Mouse (Mus musculus) erythroid progenitor cell, adult 5-6 weeks (primary cell): ENCODE measurements around the gene Meltf. TPM values are rescaled to one million over a fixed set of nuclear protein-coding genes. Genes with fewer than 3 reads are reported as not detected.

Source experiments
- ATAC-seq: replicated peaks from 2 replicates; pipeline ENCODE4 v1.8.0; 2016; ENCODE audit warnings: moderate number of reproducible peaks, mild to moderate bottlenecking, moderate TSS enrichment, inconsistent platforms; ENCODE audit not compliant: poor library complexity, low FRiP score, severe bottlenecking
- total RNA-seq, 2 experiments: library from RNA; stranded (forward) in 1 of 2; stranded (reverse) in 1 of 2; fragments of 150-400 nt in 1 of 2; fragments of 186-747, 209-891 nt in 1 of 2; gene quantifications; 2 replicates each; pipeline versions ENCODE4 v1.2.3 to v1.2.4; 2015 to 2017; ENCODE audit warnings: low replicate concordance in 2 of 2

Meltf gene
- total RNA-seq, 2 experiments from 2014 or later: not detected

DNA sequence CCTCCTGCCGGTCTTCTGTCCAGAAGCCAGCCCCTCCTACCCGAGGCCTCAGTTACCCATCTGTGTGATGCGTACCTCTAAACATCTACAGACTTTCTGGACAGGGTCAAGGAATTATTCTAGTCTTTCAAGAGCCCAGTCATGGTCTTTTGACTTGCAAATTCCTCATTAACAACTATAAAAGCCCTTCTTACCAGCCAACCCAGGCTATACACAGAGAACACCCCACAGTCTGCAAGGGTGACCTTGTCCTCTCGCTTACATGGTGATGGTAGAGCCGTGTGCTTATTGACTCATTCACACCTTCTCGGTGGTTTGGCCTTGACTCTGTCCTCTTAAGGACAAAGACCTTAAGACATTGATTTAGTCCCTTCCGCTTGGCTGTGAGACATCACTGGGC lies 12.3 kb downstream of the Meltf start:
- ATAC-seq: no peak

DNA sequence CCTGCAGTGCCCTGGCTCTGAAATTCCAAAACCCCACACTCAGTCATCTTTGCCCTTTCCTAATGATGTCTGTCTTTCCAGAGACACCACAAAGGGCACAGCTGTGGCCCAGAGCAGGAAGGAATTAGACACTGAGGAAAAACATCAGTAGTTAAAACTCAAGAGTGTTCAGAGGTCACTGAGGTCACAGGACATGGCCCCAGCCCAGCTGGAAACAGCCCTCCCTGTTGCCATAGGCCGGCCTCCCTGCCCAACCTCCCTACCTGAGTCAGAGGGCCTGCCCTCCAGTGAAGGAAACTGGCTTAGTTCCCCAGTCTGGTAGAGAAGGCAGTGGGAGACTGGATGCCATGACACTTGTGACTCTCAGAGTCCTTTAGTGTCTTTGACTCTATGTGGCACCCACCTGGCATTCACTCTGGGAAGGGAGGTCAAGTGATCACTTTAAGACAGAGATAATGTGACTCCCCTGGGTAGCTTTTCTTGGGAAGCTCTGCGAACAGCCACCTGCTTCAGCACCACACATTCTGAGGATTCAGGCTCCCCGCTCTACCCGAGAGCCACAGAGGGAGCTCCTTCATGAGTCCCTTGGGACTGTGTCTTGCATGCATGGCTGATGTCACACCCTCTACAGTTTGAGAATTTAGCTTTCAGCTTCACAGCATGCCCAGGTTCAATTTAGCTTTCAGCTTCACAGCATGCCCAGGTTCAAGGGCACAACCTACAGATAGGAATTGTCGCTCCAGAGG lies 15.0 kb downstream of the Meltf start:
- no peak for ATAC-seq

DNA sequence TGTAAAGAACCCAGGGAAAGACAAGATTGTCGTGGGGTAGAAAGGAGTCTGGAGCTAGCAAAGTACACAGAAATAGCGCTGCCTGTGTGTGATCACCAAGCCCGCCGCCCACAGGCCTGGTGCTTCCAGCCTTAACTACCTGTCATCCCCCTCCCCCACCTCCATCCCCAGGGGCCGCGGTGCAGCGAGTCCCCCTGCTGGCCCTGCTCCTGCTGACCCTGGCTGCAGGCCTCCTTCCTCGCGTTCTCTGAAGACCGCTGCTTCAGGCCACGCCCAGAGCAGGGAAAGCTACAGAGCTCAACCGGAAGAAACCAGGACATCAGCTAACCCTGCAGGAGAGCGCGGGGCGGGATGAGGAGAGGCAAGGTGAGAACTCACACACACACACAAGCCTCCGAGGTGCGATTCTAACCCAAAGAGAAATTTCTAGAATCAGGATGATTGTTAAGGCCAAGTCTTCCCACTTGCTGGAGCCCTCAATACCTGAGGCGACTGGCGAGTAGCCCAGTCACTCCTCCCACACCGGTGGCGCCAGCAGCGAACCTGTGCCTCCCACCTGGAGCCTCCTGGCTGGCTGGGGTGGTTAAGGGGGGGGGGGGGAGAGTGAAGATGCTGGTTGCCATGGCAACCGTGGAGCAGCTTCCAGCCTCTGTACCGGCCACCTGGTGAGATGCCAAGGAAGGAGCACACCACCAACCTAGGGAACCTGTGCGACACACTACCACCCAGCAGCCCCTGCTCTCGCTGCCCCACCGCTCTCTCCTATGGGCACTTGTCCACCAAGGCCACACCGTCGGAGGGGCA lies 18.6 kb downstream of the Meltf start:
- no peak for ATAC-seq

GRCm38 (mm10) chr16:31898546-31899326 lies 20.1 kb downstream of the Meltf start:
- ATAC-seq: no peak

- no peak for ATAC-seq
Observed at GRCm38 (mm10) chr16:31901886-31902285, 23.3 kb downstream of the Meltf start.

- ATAC-seq: no peak
Observed at GRCm38 (mm10) chr16:31903239-31903638, 24.6 kb downstream of the Meltf start.

GRCm38 (mm10) chr16:31905331-31905730 lies 26.7 kb downstream of the Meltf start:
- ATAC-seq: no peak

GRCm38 (mm10) chr16:31905891-31906825 lies 27.5 kb downstream of the Meltf start:
- ATAC-seq: no peak

GRCm38 (mm10) chr16:31906896-31907295 lies 28.3 kb downstream of the Meltf start:
- ATAC-seq: no peak

- no peak for ATAC-seq
Observed at GRCm38 (mm10) chr16:31908959-31909358, 30.3 kb downstream of the Meltf start.

- ATAC-seq: no peak
Observed at GRCm38 (mm10) chr16:31910281-31910847, 31.8 kb downstream of the Meltf start.

GRCm38 (mm10) chr16:31917776-31918175 lies 39.2 kb downstream of the Meltf start:
- ATAC-seq: no peak

- ATAC-seq: 0 out of 2 replicates have a peak, but pooled peaks have one; percentile 71
Observed at GRCm38 (mm10) chr16:31918248-31918724, 39.7 kb downstream of the Meltf start.

GRCm38 (mm10) chr16:31924368-31924767 lies 45.8 kb downstream of the Meltf start:
- no peak for ATAC-seq

- ATAC-seq: no peak
Observed at GRCm38 (mm10) chr16:31926091-31926490, 47.5 kb downstream of the Meltf start.

GRCm38 (mm10) chr16:31926547-31927182 lies 48.1 kb downstream of the Meltf start:
- ATAC-seq: no peak

DNA sequence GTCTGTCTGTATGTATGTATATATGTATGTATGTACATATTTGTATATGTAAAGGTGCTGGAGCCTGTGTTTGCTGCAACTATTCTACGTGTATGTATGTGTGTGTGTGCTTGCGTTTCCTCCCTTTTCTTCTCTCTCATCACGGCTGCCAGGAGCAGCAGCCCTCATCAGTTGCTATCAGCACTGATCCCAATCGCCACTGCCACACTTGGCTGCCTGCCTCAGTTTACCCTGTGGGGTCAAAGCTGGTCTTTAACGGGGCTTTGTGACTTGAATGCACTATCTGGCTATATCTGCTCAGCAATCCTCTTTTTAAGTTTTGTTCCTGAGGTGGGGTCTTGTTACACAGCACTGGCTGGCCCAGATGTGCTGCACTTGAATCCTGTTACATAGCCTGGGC lies 48.8 kb downstream of the Meltf start:
- ATAC-seq: no peak

- no peak for ATAC-seq
Observed at GRCm38 (mm10) chr16:31931330-31931729, 52.7 kb downstream of the Meltf start.
